Mouse (Mus musculus): ENCODE results near the gene Kdm4a. TPM values are rescaled to one million over a fixed set of nuclear protein-coding genes. Genes with fewer than 3 reads are reported as not detected.
A peak's percentile ranks its signal among the peaks of the same experiment; 100 is the strongest.

The Kdm4a gene
- polyA plus RNA-seq (2015; fragmentation: Nextera tagmentation; extraction: Ambion mirVana), result 27.1 and 28.6 TPM in 2 replicates

DNA sequence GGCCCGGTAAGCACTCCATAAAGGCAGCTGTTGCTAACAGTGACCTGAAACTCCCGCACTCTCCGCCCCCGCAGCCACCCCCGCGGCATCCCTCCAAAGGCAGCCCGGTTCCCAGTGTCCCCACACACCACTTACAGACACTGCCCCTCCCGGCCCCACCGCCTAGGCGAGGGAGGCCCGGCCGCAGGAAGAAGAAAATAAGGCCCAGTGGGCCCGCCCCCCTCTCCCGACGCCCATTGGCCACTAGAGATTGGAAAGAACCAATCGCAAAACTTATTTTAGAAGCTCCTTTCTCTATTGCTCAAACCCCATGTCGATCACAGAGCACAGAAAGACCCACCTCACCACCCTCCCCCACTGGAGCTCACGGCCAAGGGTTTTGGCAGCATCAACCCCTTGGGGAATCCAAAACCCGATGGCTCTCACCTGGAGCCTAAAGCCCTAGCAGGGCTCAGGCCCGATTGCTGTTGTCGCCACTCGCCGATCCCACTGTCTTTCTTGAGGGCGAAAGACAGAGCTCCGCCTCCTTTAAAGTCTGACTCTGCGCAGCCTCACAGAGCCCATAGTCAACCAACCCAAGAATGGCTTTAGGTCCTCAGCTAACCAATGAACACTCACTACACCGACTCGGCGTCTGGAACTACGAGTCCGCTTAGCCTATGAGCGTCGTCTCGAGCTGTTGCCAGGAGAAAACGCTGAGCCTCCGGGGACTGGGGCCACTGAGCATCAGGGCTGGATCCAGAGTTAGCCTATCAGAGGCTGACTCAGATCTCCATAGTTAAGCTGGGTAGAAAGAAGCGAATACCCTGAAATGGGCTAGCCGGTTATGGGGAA is at the start of gene Kdm4a:
Gene Kdm4a, minus strand, starts transcription at position 577 of the 834 bp plus-strand sequence.
- Histone ChIP-seq H3K4me3 (replicated peaks; ENCODE audit: low read length) (peak within 1 kb of the TSS; percentile 88), H3K27me3 (ENCODE audit: control insufficient read depth, insufficient read depth, low read length) (no peaks in the 10 kb centered on the region), H3K36me3 (ENCODE audit: control insufficient read depth, insufficient read depth, low read length) (peaks cover 18% of the 10 kb centered on the region; the same call in 1 of the 2 replicates), H3K9ac (ENCODE audit: low read length) (peak within 1 kb of the TSS; percentile 86), H3K4me1 (ENCODE audit: control insufficient read depth, insufficient read depth, low read length) (peaks cover 10% of the 10 kb centered on the region), H3K4me2 (ENCODE audit: low read depth, low read length) (peak within 1 kb of the TSS; percentile 80), H3K9me3 (replicated peaks; ENCODE audit: control insufficient read depth, low read length) (no peaks in the 10 kb centered on the region), H3K27ac (ENCODE audit: low read length) (peak within 1 kb of the TSS; percentile 98)
- WGBS, result under 1% methylated on average over 38 of the region's 38 CpGs
- ATAC-seq (ENCODE audit: insufficient read depth, low FRiP score), result peak; percentile 99

GRCm38 (mm10) chr4:118229035-118229770 is 49.4 kb upstream of the Kdm4a start:
- Histone ChIP-seq H3K36me3 (ENCODE audit: control insufficient read depth, insufficient read depth, low read length) (0 out of 2 replicates have a peak, but pooled peaks cover 10% of the 10 kb centered on the region), H3K27ac (ENCODE audit: low read length) (0 out of 2 replicates have a peak overlapping the region, but pooled peaks have one; percentile 11), H3K4me1 (ENCODE audit: control insufficient read depth, insufficient read depth, low read length) (no peaks in the 10 kb centered on the region), H3K4me3 (replicated peaks; ENCODE audit: low read length) (no peak overlapping the region), H3K4me2 (ENCODE audit: low read depth, low read length) (no peak overlapping the region), H3K9me3 (replicated peaks; ENCODE audit: control insufficient read depth, low read length) (no peaks in the 10 kb centered on the region), H3K9ac (ENCODE audit: low read length) (no peak overlapping the region), H3K27me3 (ENCODE audit: control insufficient read depth, insufficient read depth, low read length) (no peaks in the 10 kb centered on the region)
- 62% methylated on average over 6 of the region's 6 CpGs for WGBS
- ATAC-seq (ENCODE audit: insufficient read depth, low FRiP score), result no peak

DNA sequence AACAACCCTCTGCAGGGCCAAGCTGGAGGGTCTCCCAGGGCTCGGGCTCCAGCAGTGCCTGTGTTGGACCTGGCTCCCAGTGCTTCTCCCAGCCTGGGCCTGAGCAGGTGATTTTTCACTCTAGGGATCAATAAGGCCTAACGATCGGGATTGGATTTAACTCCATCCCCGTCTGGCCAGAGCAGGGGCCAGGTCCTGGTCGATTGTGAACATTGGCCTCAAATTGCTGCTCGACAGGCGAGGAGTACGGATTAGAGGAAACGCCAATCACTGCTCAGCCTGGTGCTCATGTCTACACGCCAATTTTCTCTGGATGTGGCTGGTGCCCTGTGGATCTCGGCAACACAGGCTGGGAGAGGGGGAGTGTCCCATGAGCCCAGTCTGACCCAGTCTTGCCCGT is 47.6 kb upstream of the Kdm4a start:
- no peak overlapping the region for H3K4me2 ChIP-seq (ENCODE audit: low read depth, low read length)
- no peak overlapping the region for H3K9ac ChIP-seq (ENCODE audit: low read length)
- ATAC-seq (ENCODE audit: insufficient read depth, low FRiP score), result no peak
- H3K27ac ChIP-seq (ENCODE audit: low read length), result no peak overlapping the region
- H3K36me3 ChIP-seq (ENCODE audit: control insufficient read depth, insufficient read depth, low read length), result peaks cover 19% of the 10 kb centered on the region
- H3K4me3 ChIP-seq (replicated peaks; ENCODE audit: low read length), result no peak overlapping the region
- WGBS, result 87% methylated on average over 12 of the region's 12 CpGs
- H3K27me3 ChIP-seq (ENCODE audit: control insufficient read depth, insufficient read depth, low read length), result no peaks in the 10 kb centered on the region
- no peaks in the 10 kb centered on the region for H3K4me1 ChIP-seq (ENCODE audit: control insufficient read depth, insufficient read depth, low read length)
- no peaks in the 10 kb centered on the region for H3K9me3 ChIP-seq (replicated peaks; ENCODE audit: control insufficient read depth, low read length)

- Histone ChIP-seq H3K27me3 (ENCODE audit: control insufficient read depth, insufficient read depth, low read length) (no peaks in the 10 kb centered on the region), H3K9ac (ENCODE audit: low read length) (no peak overlapping the region), H3K4me1 (ENCODE audit: control insufficient read depth, insufficient read depth, low read length) (no peaks in the 10 kb centered on the region), H3K4me3 (replicated peaks; ENCODE audit: low read length) (no peak overlapping the region), H3K9me3 (replicated peaks; ENCODE audit: control insufficient read depth, low read length) (no peaks in the 10 kb centered on the region), H3K36me3 (ENCODE audit: control insufficient read depth, insufficient read depth, low read length) (peaks cover 21% of the 10 kb centered on the region), H3K27ac (ENCODE audit: low read length) (no peak overlapping the region), H3K4me2 (ENCODE audit: low read depth, low read length) (no peak overlapping the region)
- no peak for ATAC-seq (ENCODE audit: insufficient read depth, low FRiP score)
- 76% methylated on average over 7 of the region's 7 CpGs for WGBS
Observed at GRCm38 (mm10) chr4:118221261-118221660, 41.4 kb upstream of the Kdm4a start.

DNA sequence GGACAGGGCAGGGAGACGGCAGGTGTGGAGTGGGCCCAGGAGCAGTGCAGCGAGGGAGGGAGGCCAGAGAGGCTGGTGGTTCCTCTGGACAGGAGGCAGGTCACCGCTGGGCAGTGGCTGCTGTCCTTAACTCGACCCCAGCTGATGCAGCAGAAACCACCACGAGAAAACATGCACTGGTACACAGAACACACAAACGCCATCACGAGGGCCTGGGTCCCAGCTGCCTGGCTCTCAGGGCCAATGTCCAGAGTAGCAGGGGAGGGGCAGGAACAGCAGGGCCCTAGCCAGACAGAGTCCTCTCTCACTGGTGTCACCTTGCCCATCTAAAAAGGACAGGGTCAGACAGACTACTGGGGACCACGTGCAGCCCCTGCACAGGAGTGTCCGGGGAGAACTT is 40.9 kb upstream of the Kdm4a start:
- Histone ChIP-seq H3K27ac (ENCODE audit: low read length) (no peak overlapping the region), H3K36me3 (ENCODE audit: control insufficient read depth, insufficient read depth, low read length) (peaks cover 21% of the 10 kb centered on the region)

GRCm38 (mm10) chr4:118219487-118219886 is 39.6 kb upstream of the Kdm4a start:
- no peak overlapping the region for H3K4me2 ChIP-seq (ENCODE audit: low read depth, low read length)
- no peak for ATAC-seq (ENCODE audit: insufficient read depth, low FRiP score)
- H3K4me3 ChIP-seq (replicated peaks; ENCODE audit: low read length), result no peak overlapping the region
- H3K36me3 ChIP-seq (ENCODE audit: control insufficient read depth, insufficient read depth, low read length), result peaks cover 17% of the 10 kb centered on the region
- no peaks in the 10 kb centered on the region for H3K4me1 ChIP-seq (ENCODE audit: control insufficient read depth, insufficient read depth, low read length)
- H3K9me3 ChIP-seq (replicated peaks; ENCODE audit: control insufficient read depth, low read length), result no peaks in the 10 kb centered on the region
- 78% methylated on average over 6 of the region's 6 CpGs for WGBS
- H3K27ac ChIP-seq (ENCODE audit: low read length), result no peak overlapping the region
- H3K9ac ChIP-seq (ENCODE audit: low read length), result no peak overlapping the region
- no peaks in the 10 kb centered on the region for H3K27me3 ChIP-seq (ENCODE audit: control insufficient read depth, insufficient read depth, low read length)

More for the DNA sequence above, 40.9 kb upstream of the Kdm4a start:
- no peak overlapping the region for H3K9ac ChIP-seq (ENCODE audit: low read length)
- no peak overlapping the region for H3K4me2 ChIP-seq (ENCODE audit: low read depth, low read length)
- no peaks in the 10 kb centered on the region for H3K4me1 ChIP-seq (ENCODE audit: control insufficient read depth, insufficient read depth, low read length)
- no peaks in the 10 kb centered on the region for H3K9me3 ChIP-seq (replicated peaks; ENCODE audit: control insufficient read depth, low read length)
- no peak overlapping the region for H3K4me3 ChIP-seq (replicated peaks; ENCODE audit: low read length)
- WGBS, result 72% methylated on average over 9 of the region's 9 CpGs
- H3K27me3 ChIP-seq (ENCODE audit: control insufficient read depth, insufficient read depth, low read length), result no peaks in the 10 kb centered on the region
- ATAC-seq (ENCODE audit: insufficient read depth, low FRiP score), result no peak

DNA sequence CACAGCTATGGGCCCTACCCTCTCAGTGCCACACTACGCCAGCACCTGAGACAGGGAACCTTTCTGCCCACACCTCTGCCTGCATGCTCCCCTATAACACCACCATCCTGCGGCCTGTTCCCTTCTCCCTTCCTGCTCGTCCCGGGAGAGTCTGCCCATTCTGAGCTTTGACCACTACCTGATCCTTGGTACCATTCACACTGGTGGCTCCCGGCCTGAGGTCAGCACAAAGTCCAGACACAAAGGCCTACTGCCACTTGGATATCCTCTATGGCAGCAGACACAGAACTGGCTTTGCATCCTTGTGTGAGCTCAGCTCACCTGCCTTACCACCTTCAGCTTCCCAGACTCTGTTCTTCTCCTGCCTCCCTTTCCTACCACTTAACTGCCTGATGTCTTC is 38.7 kb upstream of the Kdm4a start:
- ATAC-seq (ENCODE audit: insufficient read depth, low FRiP score), result no peak
- WGBS, result 83% methylated on average over 5 of the region's 5 CpGs
- Histone ChIP-seq H3K9ac (ENCODE audit: low read length) (no peak overlapping the region), H3K4me2 (ENCODE audit: low read depth, low read length) (no peak overlapping the region), H3K36me3 (ENCODE audit: control insufficient read depth, insufficient read depth, low read length) (peaks cover 17% of the 10 kb centered on the region), H3K4me1 (ENCODE audit: control insufficient read depth, insufficient read depth, low read length) (no peaks in the 10 kb centered on the region), H3K9me3 (replicated peaks; ENCODE audit: control insufficient read depth, low read length) (no peaks in the 10 kb centered on the region), H3K27me3 (ENCODE audit: control insufficient read depth, insufficient read depth, low read length) (no peaks in the 10 kb centered on the region), H3K27ac (ENCODE audit: low read length) (no peak overlapping the region), H3K4me3 (replicated peaks; ENCODE audit: low read length) (no peak overlapping the region)

- H3K36me3 ChIP-seq (ENCODE audit: control insufficient read depth, insufficient read depth, low read length), result peaks cover 14% of the 10 kb centered on the region
- no peak overlapping the region for H3K4me3 ChIP-seq (replicated peaks; ENCODE audit: low read length)
- ATAC-seq (ENCODE audit: insufficient read depth, low FRiP score), result no peak
- no peaks in the 10 kb centered on the region for H3K4me1 ChIP-seq (ENCODE audit: control insufficient read depth, insufficient read depth, low read length)
- whole genome bisulfite sequencing, result 76% methylated on average over 17 of the region's 17 CpGs
- H3K27ac ChIP-seq (ENCODE audit: low read length), result no peak overlapping the region
- no peaks in the 10 kb centered on the region for H3K27me3 ChIP-seq (ENCODE audit: control insufficient read depth, insufficient read depth, low read length)
- H3K4me2 ChIP-seq (ENCODE audit: low read depth, low read length), result no peak overlapping the region
- no peaks in the 10 kb centered on the region for H3K9me3 ChIP-seq (replicated peaks; ENCODE audit: control insufficient read depth, low read length)
- H3K9ac ChIP-seq (ENCODE audit: low read length), result no peak overlapping the region
Observed at GRCm38 (mm10) chr4:118216726-118217595, 37.1 kb upstream of the Kdm4a start.

Measured in stomach, embryonic 16.5 days (tissue).